ENCODE assay signal across 21 mouse cellular contexts in genomic region chr6:36816666-36817065, GRCm38 (mm10). TPM values are rescaled to one million over a fixed set of nuclear protein-coding genes. Genes with fewer than 3 reads are reported as not detected.
A peak's percentile ranks its signal among the peaks of the same experiment; 100 is the strongest.
DNase-seq lines count a peak whose midpoint lies in the region; TF ChIP-seq lines count a peak whose summit lies in the region.
"Had no signal": no experiment of that assay in that cellular context is flagged by ENCODE, and none has a peak within 500 bp of the region (broad histone marks: within the 10 kb centered on the region; RNA-seq: fewer than 3 reads in every experiment).

No protein-coding gene starts in this region.

- H3K79me2 ChIP-seq in C2C12 (ENCODE audit: control insufficient read depth, insufficient read depth) (no peaks in the 10 kb centered on the region), myocyte (ENCODE audit: control insufficient read depth, insufficient read depth) (no peaks in the 10 kb centered on the region)

- H3K36me3 ChIP-seq in C2C12 (ENCODE audit: control insufficient read depth, insufficient read depth) (no peaks in the 10 kb centered on the region), myocyte (ENCODE audit: control insufficient read depth, insufficient read depth) (no peaks in the 10 kb centered on the region)
- H3K36me3 ChIP-seq: embryonic facial prominence, embryonic 13.5 days; forebrain, embryonic 10.5 days; heart, embryonic 10.5 days; heart, embryonic 15.5 days; hindbrain, embryonic 13.5 days had no signal

- H3K27me3 ChIP-seq in C2C12 (ENCODE audit: control insufficient read depth, insufficient read depth, insufficient read length) (no peaks in the 10 kb centered on the region), myocyte (ENCODE audit: control insufficient read depth, insufficient read depth, insufficient read length) (no peaks in the 10 kb centered on the region)
- H3K27me3 ChIP-seq: embryonic facial prominence, embryonic 13.5 days; heart, embryonic 15.5 days; hindbrain, embryonic 13.5 days had no signal

- no peak for TF ChIP-seq POLR2A in myocyte (IDR thresholded peaks at IDR 0.05; ENCODE audit: insufficient read length, low read depth)

- H3K79me3 ChIP-seq in C2C12 (ENCODE audit: low read depth), result no peaks in the 10 kb centered on the region

- peak overlapping the region; percentile 49 for H3K27ac ChIP-seq in layer of hippocampus, adult 2 months
- H3K27ac ChIP-seq: embryonic facial prominence, embryonic 13.5 days; forebrain, embryonic 10.5 days; gastrocnemius, adult 2 months; heart, embryonic 10.5 days; heart, embryonic 15.5 days; hindbrain, embryonic 13.5 days; hindbrain, postnatal 0 days had no signal

- no peak overlapping the region for H3K4me3 ChIP-seq in layer of hippocampus, adult 2 months
- no peak overlapping the region for H3K4me3 ChIP-seq in C2C12 (ENCODE audit: insufficient read depth, poor library complexity, severe bottlenecking)
- no peak overlapping the region for H3K4me3 ChIP-seq in myocyte
- H3K4me3 ChIP-seq: embryonic facial prominence, embryonic 13.5 days; erythroblast, embryonic 14.5 days; forebrain, embryonic 10.5 days; gastrocnemius, adult 2 months; heart, embryonic 10.5 days; heart, embryonic 15.5 days; hindbrain, embryonic 13.5 days had no signal

- H3K4me2 ChIP-seq in myocyte (ENCODE audit: low read depth), result peak overlapping the region; percentile 70
- H3K4me2 ChIP-seq: embryonic facial prominence, embryonic 13.5 days; heart, embryonic 15.5 days; hindbrain, embryonic 13.5 days had no signal

- no peak for TF ChIP-seq CTCF in layer of hippocampus, adult 2 months (conservative IDR thresholded peaks at IDR 0.05)
- TF ChIP-seq CTCF in C2C12 (IDR thresholded peaks at IDR 0.05; ENCODE audit: control insufficient read depth, insufficient read depth, insufficient read length), result no peak

- DNase-seq in adrenal gland, postnatal 14 days, result peak; percentile 19
- DNase-seq in adrenal gland, adult 8-10 months, result no peak
- no peak for DNase-seq in layer of hippocampus, adult 2 months (ENCODE audit: low spot score in 2 of 2)
- no peak for DNase-seq in layer of hippocampus, adult 9-10 months (ENCODE audit: low spot score)
- no peak for DNase-seq in gastrocnemius, postnatal 14 days
- DNase-seq: cerebellum, adult 18-20 months; cerebellum, adult 9-11 months; cerebellum, postnatal 36 days; gastrocnemius, adult 2 months; heart, adult 18-20 months; heart, postnatal 14 days; kidney, adult 11 months had no signal

- intact Hi-C loops in gastrocnemius, postnatal 14 days (cut with DNase I; ENCODE audit: low total_unique reads), result no loop called here

- no peak overlapping the region for H3ac ChIP-seq in C2C12 (ENCODE audit: control insufficient read depth, insufficient read length, low read depth)
- H3ac ChIP-seq in myocyte (ENCODE audit: control insufficient read depth, insufficient read length), result no peak overlapping the region

TF ChIP-seq in C2C12, 6 proteins besides CTCF, POLR2A, EP300 and RAD21:
- TF ChIP-seq MAX (IDR thresholded peaks at IDR 0.05) (no peak), FOSL1 (IDR thresholded peaks at IDR 0.05; ENCODE audit: insufficient read depth, low read length, poor library complexity, severe bottlenecking) (peak; percentile 12)
TF ChIP-seq in C2C12: peak in this region for 1.

TF ChIP-seq in myocyte, 11 proteins besides CTCF, POLR2A, EP300 and RAD21:
- TF ChIP-seq REST (IDR thresholded peaks at IDR 0.05; ENCODE audit: insufficient read depth, insufficient read length), result no peak
- no peak for TF ChIP-seq CEBPB (IDR thresholded peaks at IDR 0.05; ENCODE audit: insufficient read depth, poor library complexity, severe bottlenecking)
- no peak for TF ChIP-seq SRF (IDR thresholded peaks at IDR 0.05; ENCODE audit: control insufficient read depth, insufficient read length, low read depth)
- TF ChIP-seq USF1 (IDR thresholded peaks at IDR 0.05; ENCODE audit: low read depth), result no peak

RNA-seq across cellular contexts. Expression of gene Ptn, which starts 6.6 kb away (rescaled TPM):
- total RNA-seq in adrenal gland, postnatal 14 days (2021), result 58.7 and 59.5 TPM in 2 replicates
- total RNA-seq in adrenal gland, adult 8-10 months (2022), result 10 to 100 TPM; 62.3 to 89.5 (median 76.4) TPM
- total RNA-seq in layer of hippocampus, adult 2 months (2021), result 100 to 1,000 TPM; 217 to 220 TPM
- polyA plus RNA-seq in C2C12 (2012; fragmentation: generic; extraction: Trizol) (2.4 TPM), myocyte (2012; fragmentation: generic; extraction: Trizol) (3.1 TPM)
- total RNA-seq in gastrocnemius, postnatal 14 days (2021), result 10 to 100 TPM; 14.4 to 22.2 TPM
- polyA plus RNA-seq: erythroblast, embryonic 14.5 days had no signal
